Mouse (Mus musculus): Measurements from ENCODE around the gene 4930432K21Rik. TPM values are rescaled to one million over a fixed set of nuclear protein-coding genes. Genes with fewer than 3 reads are reported as not detected.

The 4930432K21Rik gene
- polyA plus RNA-seq, 1 experiment from 2014 or later: 0.25 TPM

DNA sequence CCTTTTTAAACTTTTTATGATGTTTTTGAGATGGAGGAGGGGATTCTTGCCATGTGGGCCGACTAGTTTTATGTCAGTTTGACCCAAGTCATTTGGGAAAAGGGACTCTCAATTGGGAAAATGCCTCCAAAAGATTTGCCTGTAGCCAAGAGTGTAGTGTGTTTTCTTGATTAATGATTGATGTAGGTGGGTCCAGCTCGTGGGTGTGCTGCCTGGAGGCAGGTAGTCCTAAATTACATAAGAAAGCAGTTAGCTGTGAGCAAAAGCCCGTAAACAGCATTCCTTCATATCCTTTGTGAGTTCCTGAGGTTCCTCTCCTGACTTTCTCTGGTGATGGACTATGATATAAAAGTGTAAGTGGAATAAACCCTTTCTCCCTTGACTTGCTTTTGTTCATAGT, 1.4 kb downstream of the 4930432K21Rik start:
- Histone ChIP-seq H3K4me2 (no peak overlapping the region), H3K36me3 (replicated peaks) (0 out of 2 replicates have a peak, but pooled peaks cover under 1% of the 10 kb centered on the region), H3K27ac (replicated peaks) (no peak overlapping the region), H3K4me1 (replicated peaks) (peaks cover 33% of the 10 kb centered on the region), H3K9ac (no peak overlapping the region), H3K4me3 (replicated peaks) (no peak overlapping the region), H3K9me3 (replicated peaks) (no peaks in the 10 kb centered on the region), H3K27me3 (no peaks in the 10 kb centered on the region)
- WGBS (ENCODE audit: insufficient replicate concordance): 55% methylated on average over 3 of the region's 3 CpGs
- no peak for ATAC-seq (ENCODE audit: insufficient read depth)

DNA sequence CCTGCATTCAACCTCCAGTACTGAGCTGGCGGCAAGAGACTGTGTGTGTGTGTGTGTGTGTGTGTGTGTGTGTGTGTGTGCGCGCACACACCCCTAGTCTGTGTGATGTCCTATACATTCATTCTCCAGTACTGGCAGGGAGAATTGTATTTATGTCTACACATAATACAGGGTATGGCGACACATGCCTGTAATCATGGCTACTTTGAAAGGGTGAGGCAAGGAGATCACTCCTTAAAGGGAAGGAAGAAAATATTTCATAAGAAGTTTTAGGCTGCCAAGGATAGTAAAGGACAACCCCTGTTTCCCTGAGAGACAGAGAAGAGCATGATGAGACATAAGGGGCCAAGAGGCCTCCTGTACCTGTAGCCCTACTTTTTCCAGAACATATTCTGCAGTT, 9.8 kb downstream of the 4930432K21Rik start:
- no peaks in the 10 kb centered on the region for H3K27me3 ChIP-seq
- 63% methylated on average over 4 of the region's 4 CpGs for WGBS (ENCODE audit: insufficient replicate concordance)
- H3K9me3 ChIP-seq (replicated peaks): no peaks in the 10 kb centered on the region
- H3K4me2 ChIP-seq: no peak overlapping the region
- H3K36me3 ChIP-seq (replicated peaks): no peaks in the 10 kb centered on the region
- no peak overlapping the region for H3K4me3 ChIP-seq (replicated peaks)
- no peak overlapping the region for H3K9ac ChIP-seq
- H3K27ac ChIP-seq (replicated peaks): no peak overlapping the region
- ATAC-seq (ENCODE audit: insufficient read depth): no peak
- no peaks in the 10 kb centered on the region for H3K4me1 ChIP-seq (replicated peaks)

DNA sequence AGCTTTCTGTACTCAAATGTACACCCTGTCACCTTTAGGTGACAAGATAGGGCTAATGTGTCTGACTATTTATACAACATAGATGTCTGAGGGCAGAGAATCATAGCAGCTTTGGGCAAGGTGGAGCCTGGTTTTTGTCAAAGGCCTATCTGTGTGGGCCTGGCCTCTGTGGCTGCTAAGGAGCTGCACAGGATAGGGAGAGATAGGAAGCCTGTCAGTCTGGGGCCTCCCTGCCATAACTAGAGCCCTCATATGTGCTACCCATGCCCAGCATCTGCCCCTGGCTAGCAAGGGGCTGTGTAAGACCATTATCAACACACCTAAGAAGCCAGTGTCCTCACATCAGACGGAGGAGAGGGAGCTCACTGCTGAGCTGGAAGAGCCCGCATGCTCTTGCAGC, 19.9 kb downstream of the 4930432K21Rik start:
- H3K4me2 ChIP-seq: no peak overlapping the region
- H3K36me3 ChIP-seq (replicated peaks): no peaks in the 10 kb centered on the region
- H3K4me1 ChIP-seq (replicated peaks): no peaks in the 10 kb centered on the region
- no peak overlapping the region for H3K27ac ChIP-seq (replicated peaks)
- WGBS (ENCODE audit: insufficient replicate concordance): 55% methylated on average over 2 of the region's 2 CpGs
- ATAC-seq (ENCODE audit: insufficient read depth): no peak
- H3K27me3 ChIP-seq: no peaks in the 10 kb centered on the region
- H3K9me3 ChIP-seq (replicated peaks): no peaks in the 10 kb centered on the region
- no peak overlapping the region for H3K9ac ChIP-seq
- no peak overlapping the region for H3K4me3 ChIP-seq (replicated peaks)

DNA sequence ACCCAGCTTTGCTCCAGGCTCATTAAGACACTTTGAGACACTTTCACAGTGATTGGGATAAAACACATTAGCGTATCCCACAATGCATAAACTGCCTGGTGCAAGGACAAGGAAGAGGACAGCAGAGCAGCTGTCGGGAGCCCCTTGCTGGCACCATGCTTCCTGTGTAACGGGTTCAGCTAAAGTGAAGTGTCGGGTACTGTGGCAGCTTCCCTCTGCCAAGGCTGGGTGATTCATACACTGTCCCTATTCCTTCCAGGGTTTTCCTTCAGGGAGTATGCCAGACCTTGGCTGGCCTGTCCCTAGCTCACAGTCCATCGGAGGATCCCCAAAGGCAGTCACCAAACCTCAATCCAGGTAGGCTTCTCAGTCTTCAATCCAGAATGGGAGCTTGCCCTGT, 22.3 kb downstream of the 4930432K21Rik start:
- no peaks in the 10 kb centered on the region for H3K9me3 ChIP-seq (replicated peaks)
- no peak overlapping the region for H3K4me3 ChIP-seq (replicated peaks)
- 67% methylated on average over 5 of the region's 5 CpGs for WGBS (ENCODE audit: insufficient replicate concordance)
- ATAC-seq (ENCODE audit: insufficient read depth): no peak
- H3K36me3 ChIP-seq (replicated peaks): no peaks in the 10 kb centered on the region
- no peaks in the 10 kb centered on the region for H3K4me1 ChIP-seq (replicated peaks)
- no peaks in the 10 kb centered on the region for H3K27me3 ChIP-seq
- H3K4me2 ChIP-seq: no peak overlapping the region
- no peak overlapping the region for H3K9ac ChIP-seq
- H3K27ac ChIP-seq (replicated peaks): no peak overlapping the region

DNA sequence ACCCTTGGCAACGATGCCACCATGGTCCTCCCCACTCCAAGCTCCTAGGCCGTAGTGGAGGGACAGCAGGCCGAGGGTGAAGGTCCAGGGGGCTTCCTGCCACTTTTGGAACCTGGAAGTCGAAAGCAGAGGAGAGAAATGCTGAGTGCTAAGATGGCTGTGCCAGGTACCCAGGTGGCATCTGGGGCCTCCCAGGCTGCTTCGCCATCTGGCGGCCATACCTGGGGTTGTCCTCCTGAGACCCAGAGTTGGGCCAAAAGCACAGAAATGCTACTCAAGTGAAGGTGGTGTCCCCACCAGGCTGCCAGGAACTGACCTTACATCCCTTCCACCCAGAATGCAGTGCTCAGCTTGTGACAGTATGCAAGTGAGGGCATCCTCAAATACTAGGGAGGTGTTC, 26.0 kb downstream of the 4930432K21Rik start:
- Histone ChIP-seq H3K4me2 (no peak overlapping the region), H3K9ac (no peak overlapping the region), H3K4me1 (replicated peaks) (no peaks in the 10 kb centered on the region), H3K27ac (replicated peaks) (no peak overlapping the region), H3K27me3 (no peaks in the 10 kb centered on the region), H3K4me3 (replicated peaks) (no peak overlapping the region), H3K36me3 (replicated peaks) (no peaks in the 10 kb centered on the region), H3K9me3 (replicated peaks) (no peaks in the 10 kb centered on the region)
- ATAC-seq (ENCODE audit: insufficient read depth): no peak
- 63% methylated on average over 6 of the region's 6 CpGs for WGBS (ENCODE audit: insufficient replicate concordance)

DNA sequence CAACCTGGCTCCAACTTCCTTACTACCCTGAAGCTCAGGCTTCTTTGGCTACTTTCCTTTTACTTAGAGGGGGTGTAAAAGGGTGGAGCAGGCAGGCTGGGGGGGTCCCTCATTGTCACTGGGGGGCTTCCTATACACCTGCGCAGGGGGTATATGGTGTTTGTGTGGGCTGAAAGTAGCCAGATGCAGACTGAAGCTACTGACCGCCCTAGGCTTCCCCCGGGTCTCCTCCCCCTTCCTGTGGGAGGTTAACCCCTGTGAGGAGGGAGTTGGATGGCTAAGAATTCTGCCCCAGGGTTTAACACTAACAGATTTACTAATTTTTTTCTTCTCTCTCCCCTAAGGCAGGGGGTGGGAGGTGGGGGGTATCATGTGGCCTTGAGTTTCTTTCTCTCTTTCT, 28.7 kb downstream of the 4930432K21Rik start:
- no peak for ATAC-seq (ENCODE audit: insufficient read depth)
- WGBS (ENCODE audit: insufficient replicate concordance): 11% methylated on average over 3 of the region's 3 CpGs

GRCm38 (mm10) chr8:84177405-84177804, 29.6 kb downstream of the 4930432K21Rik start:
- H3K4me3 ChIP-seq (replicated peaks): no peak overlapping the region
- H3K4me2 ChIP-seq: no peak overlapping the region
- 71% methylated on average over 3 of the region's 3 CpGs for WGBS (ENCODE audit: insufficient replicate concordance)
- peaks cover 9% of the 10 kb centered on the region for H3K27me3 ChIP-seq
- no peaks in the 10 kb centered on the region for H3K36me3 ChIP-seq (replicated peaks)
- H3K4me1 ChIP-seq (replicated peaks): peaks cover 15% of the 10 kb centered on the region
- H3K9ac ChIP-seq: no peak overlapping the region
- H3K27ac ChIP-seq (replicated peaks): no peak overlapping the region
- no peak for ATAC-seq (ENCODE audit: insufficient read depth)
- H3K9me3 ChIP-seq (replicated peaks): no peaks in the 10 kb centered on the region

More for the DNA sequence above, 28.7 kb downstream of the 4930432K21Rik start:
- Histone ChIP-seq H3K27me3 (0 out of 2 replicates have a peak, but pooled peaks cover under 1% of the 10 kb centered on the region), H3K27ac (replicated peaks) (no peak overlapping the region), H3K4me3 (replicated peaks) (no peak overlapping the region), H3K4me2 (no peak overlapping the region), H3K4me1 (replicated peaks) (peaks cover 15% of the 10 kb centered on the region), H3K9ac (no peak overlapping the region), H3K9me3 (replicated peaks) (no peaks in the 10 kb centered on the region), H3K36me3 (replicated peaks) (no peaks in the 10 kb centered on the region)

GRCm38 (mm10) chr8:84178592-84178991, 30.8 kb downstream of the 4930432K21Rik start:
- Histone ChIP-seq H3K4me1 (replicated peaks) (peaks cover 25% of the 10 kb centered on the region), H3K27ac (replicated peaks) (no peak overlapping the region), H3K27me3 (peaks cover 21% of the 10 kb centered on the region), H3K4me2 (no peak overlapping the region), H3K9ac (no peak overlapping the region), H3K4me3 (replicated peaks) (no peak overlapping the region), H3K36me3 (replicated peaks) (no peaks in the 10 kb centered on the region), H3K9me3 (replicated peaks) (no peaks in the 10 kb centered on the region)
- WGBS (ENCODE audit: insufficient replicate concordance): 78% methylated on average over 8 of the region's 8 CpGs
- no peak for ATAC-seq (ENCODE audit: insufficient read depth)

- WGBS (ENCODE audit: insufficient replicate concordance): 29% methylated on average over 4 of the region's 4 CpGs
- no peak for ATAC-seq (ENCODE audit: insufficient read depth)
- peaks cover 32% of the 10 kb centered on the region for H3K4me1 ChIP-seq (replicated peaks)
- no peak overlapping the region for H3K9ac ChIP-seq
- H3K4me3 ChIP-seq (replicated peaks): no peak overlapping the region
- H3K27ac ChIP-seq (replicated peaks): no peak overlapping the region
- H3K9me3 ChIP-seq (replicated peaks): no peaks in the 10 kb centered on the region
- H3K27me3 ChIP-seq: peaks cover 34% of the 10 kb centered on the region
- H3K4me2 ChIP-seq: peak overlapping the region; percentile 43
- H3K36me3 ChIP-seq (replicated peaks): no peaks in the 10 kb centered on the region
Measured at GRCm38 (mm10) chr8:84179946-84180345, 32.1 kb downstream of the 4930432K21Rik start.

GRCm38 (mm10) chr8:84180530-84181190, 32.8 kb downstream of the 4930432K21Rik start:
- 0 out of 2 replicates have a peak, but pooled peaks have one; percentile 16 for ATAC-seq (ENCODE audit: insufficient read depth)
- no peak overlapping the region for H3K27ac ChIP-seq (replicated peaks)
- 11% methylated on average over 16 of the region's 16 CpGs for WGBS (ENCODE audit: insufficient replicate concordance)
- H3K4me2 ChIP-seq: peak overlapping the region; percentile 43
- no peak overlapping the region for H3K4me3 ChIP-seq (replicated peaks)
- no peaks in the 10 kb centered on the region for H3K36me3 ChIP-seq (replicated peaks)
- peaks cover 39% of the 10 kb centered on the region for H3K27me3 ChIP-seq
- H3K4me1 ChIP-seq (replicated peaks): peaks cover 32% of the 10 kb centered on the region
- H3K9ac ChIP-seq: no peak overlapping the region
- no peaks in the 10 kb centered on the region for H3K9me3 ChIP-seq (replicated peaks)

GRCm38 (mm10) chr8:84182833-84183232, 35.0 kb downstream of the 4930432K21Rik start:
- no peak for ATAC-seq (ENCODE audit: insufficient read depth)
- peaks cover 45% of the 10 kb centered on the region for H3K4me1 ChIP-seq (replicated peaks)
- peak overlapping the region; percentile 52; the same call in 1 of the 2 replicates for H3K9ac ChIP-seq
- no peaks in the 10 kb centered on the region for H3K36me3 ChIP-seq (replicated peaks)
- H3K4me2 ChIP-seq: peak overlapping the region; percentile 81
- 48% methylated on average over 4 of the region's 4 CpGs for WGBS (ENCODE audit: insufficient replicate concordance)
- H3K27ac ChIP-seq (replicated peaks): no peak overlapping the region
- H3K27me3 ChIP-seq: peaks cover 45% of the 10 kb centered on the region
- H3K4me3 ChIP-seq (replicated peaks): 0 out of 2 replicates have a peak overlapping the region, but pooled peaks have one; percentile 60
- no peaks in the 10 kb centered on the region for H3K9me3 ChIP-seq (replicated peaks)

All from liver, embryonic 15.5 days (tissue).